Mouse (Mus musculus) forebrain, embryonic 16.5 days (tissue): ENCODE measurements around the gene Far1. TPM values are rescaled to one million over a fixed set of nuclear protein-coding genes. Genes with fewer than 3 reads are reported as not detected.
A peak's percentile ranks its signal among the peaks of the same experiment; 100 is the strongest.

Source experiments
- ATAC-seq: fragments of 200-750 bp; cut with Nextera tagmentation; 2 replicates; pipeline ENCODE4 v1.8.0; 2017; ENCODE audit warnings: mild to moderate bottlenecking, moderate library complexity
- H3K27ac ChIP-seq: fragments of 300-500 bp; sonication (generic); 2 replicates; pipeline ENCODE4 v1.5.1; 2014; ENCODE audit warnings: low read length, control low read depth
- H3K27me3 ChIP-seq: fragments of 300-500 bp; sonication (generic); replicated peaks from 2 replicates; pipeline ENCODE4 v1.6.1; 2014; ENCODE audit warnings: low read length; ENCODE audit not compliant: control insufficient read depth, insufficient read depth
- H3K36me3 ChIP-seq: fragments of 300-500 bp; sonication (generic); 2 replicates; pipeline ENCODE4 v1.6.1; 2014; ENCODE audit not compliant: control insufficient read depth, insufficient read depth
- H3K4me1 ChIP-seq: fragments of 300-500 bp; sonication (generic); replicated peaks from 2 replicates; pipeline ENCODE4 v1.6.1; 2014; ENCODE audit warnings: low read length; ENCODE audit not compliant: control insufficient read depth, insufficient read depth
- H3K4me2 ChIP-seq: fragments of 300-500 bp; sonication (generic); 2 replicates; pipeline ENCODE4 v1.6.1; 2014; ENCODE audit warnings: mild to moderate bottlenecking, low read length, control low read depth
- H3K4me3 ChIP-seq: fragments of 300-500 bp; sonication (generic); replicated peaks from 2 replicates; pipeline ENCODE4 v1.5.1; 2014; ENCODE audit warnings: mild to moderate bottlenecking, low read length, control low read depth
- H3K9ac ChIP-seq: fragments of 300-500 bp; sonication (generic); replicated peaks from 2 replicates; pipeline ENCODE4 v1.6.1; 2014; ENCODE audit warnings: low read depth, low read length, control low read depth
- H3K9me3 ChIP-seq: fragments of 300-500 bp; sonication (generic); 2 replicates; pipeline ENCODE4 v1.6.1; 2016; ENCODE audit warnings: low read length; ENCODE audit not compliant: control insufficient read depth
- WGBS: fragments of 180-500 bp; shearing (Covaris S2); extraction: QIAGEN DNeasy Blood & Tissue Kit; methylation state at CpG from one replicate; pipeline ENCODE4 v1.1.7; 2014; 5-methylcytosine and 5-hydroxymethylcytosine counted together
- polyA plus RNA-seq: library from polyadenylated mRNA; unstranded; fragments of >200 nt; fragmentation: Nextera tagmentation; extraction: Ambion mirVana; gene quantifications from 2 replicates; pipeline ENCODE4 v1.2.1, GENCODE M21; 2015

Far1 gene
- polyA plus RNA-seq, 1 experiment from 2014 or later = 74.3 TPM

DNA sequence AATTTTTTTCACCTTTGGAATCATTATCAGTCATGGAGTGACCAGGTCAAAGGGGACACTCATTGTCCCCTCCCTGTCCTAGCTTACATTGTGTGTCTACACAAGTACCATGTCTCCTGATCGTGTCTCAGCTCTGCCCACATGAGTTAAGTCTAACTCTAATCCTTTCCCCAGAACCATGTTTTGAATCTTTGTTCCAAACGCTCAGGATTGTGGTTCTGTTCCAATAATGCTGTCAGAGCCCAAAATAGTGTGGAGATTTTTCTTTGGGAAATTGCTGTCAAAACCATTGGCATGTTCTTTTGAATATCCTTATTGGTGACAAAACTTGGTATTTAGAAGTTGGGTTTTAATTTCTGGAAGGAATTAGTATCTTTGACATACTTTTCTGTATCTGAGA is 105.5 kb downstream of the Far1 start:
- Histone ChIP-seq H3K9me3 (no peaks in the 10 kb centered on the region), H3K27ac (no peak overlapping the region), H3K4me3 (no peak overlapping the region), H3K27me3 (no peaks in the 10 kb centered on the region), H3K4me2 (no peak overlapping the region), H3K9ac (no peak overlapping the region), H3K4me1 (peaks cover 3% of the 10 kb centered on the region; the same call in 1 of the 2 replicates), H3K36me3 (no peaks in the 10 kb centered on the region)
- WGBS = 76% methylated on average over 2 of the region's 2 CpGs
- no peak for ATAC-seq

DNA sequence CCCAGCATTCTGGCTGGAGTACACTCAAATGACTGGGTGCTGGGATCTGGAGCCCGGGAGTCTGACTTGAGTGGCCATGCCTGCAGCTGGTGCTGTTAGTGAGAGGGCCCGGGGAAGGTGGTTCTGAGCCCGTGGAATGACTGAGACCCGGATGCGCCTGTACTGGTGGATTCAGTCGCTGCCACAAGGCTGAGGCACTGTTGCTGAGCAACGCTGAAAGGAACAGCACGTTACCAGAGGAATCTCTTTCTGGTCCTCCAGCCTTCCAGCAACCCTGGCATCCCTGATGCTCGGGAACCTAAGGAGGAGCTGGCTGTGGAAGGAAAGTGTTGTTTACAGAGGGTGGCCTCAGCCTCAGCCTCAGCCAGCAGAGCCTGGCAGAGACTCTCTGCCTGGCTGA is 106.1 kb downstream of the Far1 start:
- Histone ChIP-seq H3K9ac (no peak overlapping the region), H3K27ac (0 out of 2 replicates have a peak overlapping the region, but pooled peaks have one; percentile 12), H3K27me3 (no peaks in the 10 kb centered on the region), H3K4me2 (no peak overlapping the region), H3K9me3 (no peaks in the 10 kb centered on the region), H3K36me3 (no peaks in the 10 kb centered on the region), H3K4me1 (peaks cover 3% of the 10 kb centered on the region; the same call in 1 of the 2 replicates), H3K4me3 (no peak overlapping the region)
- peak; percentile 62; the same call in 1 of the 2 replicates for ATAC-seq
- 68% methylated on average over 9 of the region's 9 CpGs for WGBS

Other genes starting within 250 kb of the Far1 start
- gene Btbd10, start 144.4 kb upstream of the Far1 start, polyA plus RNA-seq = 78.4 and 80.9 TPM in 2 replicates
- not detected in 2 replicates for gene Pth, start 125.3 kb upstream of the Far1 start, polyA plus RNA-seq